Mouse (Mus musculus) left cerebral cortex, adult 18-20 months (tissue): Measurements from ENCODE around the gene Bex3. TPM values are rescaled to one million over a fixed set of nuclear protein-coding genes. Genes with fewer than 3 reads are reported as not detected.

Source experiments
- DNase-seq, 2 experiments: peaks; one replicate each; pipeline ENCODE4 v3.0.0; 2021 to 2022; ENCODE audit warnings: low spot score in 2 of 2, mixed read lengths in 1 of 2
- long read RNA-seq, 2 experiments: library from polyadenylated mRNA; stranded (forward); transcript quantifications; one replicate each; pipeline ENCODE4 v2.0.0; 2021
- total RNA-seq, 2 experiments: library from RNA; stranded (reverse); gene quantifications; 2 replicates each; pipeline ENCODE4 v1.2.3; 2021

Bex3 gene
- 100 to 1,000 TPM; 301 to 320 TPM for total RNA-seq
- long read RNA-seq, experiment 1, transcript Bex3-202 (3 exons, 826 nt) = minor isoform, 31 of 263 reads
- long read RNA-seq, experiment 1, transcript Bex3-201 (3 exons, 930 nt) = major isoform, 155 of 263 reads
- long read RNA-seq, experiment 1, transcript Bex3-204 (3 exons, 933 nt) = minor isoform, 6 of 263 reads
- long read RNA-seq, experiment 1, partial matches to known transcripts = 67 of 263 reads
- long read RNA-seq, experiment 1, other reads (novel, unspliced or antisense) = 1 of 263 reads
- long read RNA-seq, experiment 2, transcript Bex3-204 (3 exons, 933 nt) = minor isoform, 9 of 294 reads
- long read RNA-seq, experiment 2, transcript Bex3-202 (3 exons, 826 nt) = minor isoform, 18 of 294 reads
- long read RNA-seq, experiment 2, transcript Bex3-203 (2 exons, 766 nt) = minor isoform, 5 of 294 reads
- long read RNA-seq, experiment 2, transcript Bex3-201 (3 exons, 930 nt) = major isoform, 177 of 294 reads
- long read RNA-seq, experiment 2, partial matches to known transcripts = 1 of 294 reads
- long read RNA-seq, experiment 2, other reads (novel, unspliced or antisense) = 84 of 294 reads

GRCm38 (mm10) chrX:136269743-136270392, at the start of gene Bex3:
Bex3 (plus strand) TSS chrX:136270253.
- peak; percentile 10 to 51 for DNase-seq

DNA sequence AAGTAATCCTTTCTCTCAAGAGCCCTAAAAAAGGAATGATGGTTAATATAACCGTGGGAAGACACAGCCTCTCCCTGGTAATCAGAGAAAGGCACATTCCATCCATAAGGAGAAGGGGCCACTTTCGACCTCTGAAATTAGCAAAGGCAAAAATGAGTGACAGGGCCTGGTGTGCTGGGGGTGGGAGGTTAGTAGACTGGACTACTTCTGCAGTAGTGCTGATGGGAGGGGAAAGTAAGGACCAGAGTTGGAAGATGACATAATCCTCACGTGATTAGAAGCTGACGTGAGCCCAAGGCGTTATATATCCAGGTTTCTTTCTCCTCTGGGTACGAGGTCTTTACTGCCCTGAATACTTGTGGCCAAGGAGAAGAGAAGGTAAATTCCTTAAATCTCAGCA, 46.3 kb upstream of the Bex3 start:
- no peak for DNase-seq

DNA sequence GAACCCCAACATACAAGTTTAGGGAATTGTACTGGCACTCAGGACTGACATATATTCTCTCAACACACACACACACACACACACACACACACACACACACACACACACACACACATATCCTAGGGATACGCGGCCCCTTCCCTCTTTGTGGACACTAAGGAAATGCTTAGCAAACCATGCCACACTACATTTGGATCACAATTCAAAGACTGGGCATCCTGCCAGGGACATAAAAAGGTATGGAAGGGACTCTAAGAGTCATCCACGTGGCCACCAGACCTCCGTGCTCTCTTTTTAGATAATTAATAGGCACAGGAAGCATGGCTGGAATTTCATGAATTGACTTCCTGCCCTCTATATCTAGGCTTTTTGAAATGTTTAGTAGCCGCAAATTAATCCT, 42.3 kb upstream of the Bex3 start:
- no peak for DNase-seq

GRCm38 (mm10) chrX:136238118-136238517, 31.9 kb upstream of the Bex3 start:
- DNase-seq = peak; percentile 17 to 54

- no peak for DNase-seq
These were observed 26.9 kb upstream of the Bex3 start for GRCm38 (mm10) chrX:136243181-136243580.

- peak; percentile 56 to 67 for DNase-seq
These were observed 25.4 kb upstream of the Bex3 start, which contains the start of gene Tceal9 for GRCm38 (mm10) chrX:136244574-136245229. Tceal9 (plus strand) TSS chrX:136245079.

DNA sequence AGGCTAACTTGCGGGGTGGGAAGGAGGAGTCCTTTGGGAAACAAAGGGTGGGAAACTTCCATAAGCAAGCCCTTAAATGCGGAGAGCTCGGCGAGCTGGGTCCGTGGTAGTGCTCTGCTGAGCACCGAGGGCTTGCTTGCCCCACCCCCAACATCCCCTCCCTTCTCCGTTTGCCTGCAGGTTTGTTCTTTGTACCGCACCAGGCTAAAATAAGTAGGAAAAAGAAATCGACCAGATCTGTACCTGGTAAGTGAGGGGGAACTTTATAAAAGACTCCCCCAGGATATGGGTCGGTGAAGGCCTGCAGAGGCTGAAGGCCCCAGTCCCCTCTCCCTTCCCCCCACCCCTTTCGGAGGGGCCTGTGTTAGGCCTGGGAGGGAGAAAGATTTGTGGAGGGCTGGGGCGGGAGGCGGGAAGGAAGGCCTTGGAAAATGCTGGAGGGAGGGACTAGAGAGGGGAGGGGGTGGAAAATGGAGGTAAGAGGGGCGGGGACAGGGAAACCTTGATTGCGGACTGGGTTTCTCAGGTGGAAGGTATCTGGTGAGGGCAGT, 24.5 kb upstream of the Bex3 start:
- DNase-seq = peak in 1 of 2 experiments; percentile 3

DNA sequence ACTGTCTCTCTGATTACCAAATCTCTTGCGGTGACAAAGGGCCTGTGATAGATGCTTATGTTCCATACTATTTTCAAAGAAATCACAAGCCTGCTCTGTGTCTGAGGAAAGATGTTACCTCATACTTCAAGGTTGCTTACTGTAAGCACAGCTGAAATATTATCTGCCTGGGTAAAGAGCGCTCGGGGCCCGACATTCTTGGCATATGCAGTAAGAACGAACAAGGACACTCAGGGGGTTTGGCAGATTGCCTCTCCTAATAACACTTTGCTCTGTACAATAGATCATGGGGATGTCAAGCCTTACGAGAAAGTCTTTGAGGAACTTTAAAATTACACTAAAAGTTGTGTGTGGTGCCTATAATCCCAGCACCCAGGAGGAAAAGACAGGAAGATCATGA, 21.2 kb upstream of the Bex3 start:
- DNase-seq = no peak

DNA sequence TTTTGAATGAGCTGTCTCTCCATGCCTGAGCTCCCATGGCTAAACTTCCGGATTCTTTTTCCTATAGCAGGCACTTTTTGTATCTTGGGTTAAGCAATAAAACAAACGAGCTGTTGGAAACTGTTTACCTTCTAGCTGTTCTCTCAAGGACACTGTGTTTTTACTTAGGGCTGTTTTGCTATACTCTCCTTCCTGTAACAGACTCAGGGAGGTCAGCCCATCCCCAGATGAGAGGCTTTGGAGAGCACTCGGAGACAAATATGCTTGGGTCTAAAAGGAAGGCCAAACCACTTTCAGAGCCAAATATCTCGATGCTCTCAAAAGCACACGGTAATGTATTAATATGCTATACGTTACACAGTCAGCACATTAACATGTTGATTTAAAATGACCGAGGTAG, 20.4 kb upstream of the Bex3 start:
- DNase-seq = no peak

DNA sequence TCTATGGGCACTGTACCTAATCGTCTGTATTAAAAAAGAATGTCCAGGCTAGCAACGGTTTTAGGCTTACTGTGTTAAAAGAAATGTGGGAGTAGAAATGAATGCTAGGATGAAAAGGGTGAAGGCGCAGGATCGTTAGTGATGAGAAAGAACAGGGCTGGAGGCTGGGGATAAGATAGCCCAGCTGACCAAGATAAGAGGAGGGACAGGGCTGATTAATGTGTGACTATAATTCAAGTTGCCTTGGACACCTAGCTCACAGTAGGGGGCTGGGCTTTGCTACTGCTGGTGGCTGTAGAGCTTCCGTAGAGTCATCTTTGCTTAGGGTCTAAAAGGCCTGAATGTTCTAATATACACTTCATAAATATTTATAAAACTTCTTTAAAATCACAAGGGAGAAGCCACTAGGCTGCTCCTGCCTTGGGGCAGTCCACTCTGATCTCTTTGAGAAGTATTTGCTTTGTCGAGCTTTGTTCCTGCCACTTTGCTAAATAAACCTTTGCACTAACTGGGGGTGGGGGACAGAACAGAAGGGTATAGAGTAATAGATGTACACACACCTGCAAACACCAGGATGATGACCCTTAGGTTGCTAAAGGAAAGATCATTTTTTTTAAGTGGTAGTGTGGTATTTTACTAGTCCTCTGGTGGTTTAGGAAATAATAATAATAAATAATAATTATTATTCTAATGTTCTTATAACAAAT, 17.9 kb upstream of the Bex3 start:
- no peak for DNase-seq

DNA sequence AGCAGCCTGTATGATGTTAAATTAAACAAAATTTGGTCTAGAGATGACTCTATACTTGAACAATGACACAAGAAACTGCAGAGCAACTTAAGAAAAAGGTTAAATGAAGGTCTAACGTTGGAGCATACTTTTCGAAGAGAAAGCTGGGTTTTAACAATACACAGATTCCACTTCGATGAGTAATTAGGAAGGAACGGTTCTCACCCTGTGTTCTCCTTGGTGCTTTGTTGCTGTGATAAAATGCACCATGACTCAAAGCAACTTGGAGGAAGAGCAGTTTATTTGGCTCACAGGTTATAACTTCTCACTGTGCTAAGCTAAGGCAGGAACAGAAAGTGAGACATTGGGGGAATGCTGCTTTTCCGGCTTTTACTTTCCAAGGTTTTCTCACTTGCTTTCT, 2.3 kb upstream of the Bex3 start:
- DNase-seq = no peak

DNA sequence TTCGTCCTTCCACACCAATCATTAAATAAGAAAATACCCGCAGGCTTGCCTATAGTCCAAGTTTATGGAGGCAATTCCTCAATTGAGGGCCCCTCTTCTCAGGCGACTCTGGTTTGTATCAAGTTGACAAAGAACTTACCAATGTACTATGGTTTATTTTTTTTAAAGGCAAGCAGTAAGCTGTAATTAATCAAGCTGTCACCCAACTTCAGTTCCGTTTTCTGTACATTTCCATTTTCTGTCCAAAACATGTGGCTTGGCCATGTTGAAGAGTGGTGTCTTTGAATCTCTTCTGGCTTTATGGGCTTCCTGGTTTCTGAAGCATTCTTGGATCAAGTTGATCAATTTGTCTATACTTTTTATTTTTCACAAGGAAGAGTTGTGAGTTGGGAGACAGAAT, 1.9 kb upstream of the Bex3 start:
- DNase-seq = no peak

DNA sequence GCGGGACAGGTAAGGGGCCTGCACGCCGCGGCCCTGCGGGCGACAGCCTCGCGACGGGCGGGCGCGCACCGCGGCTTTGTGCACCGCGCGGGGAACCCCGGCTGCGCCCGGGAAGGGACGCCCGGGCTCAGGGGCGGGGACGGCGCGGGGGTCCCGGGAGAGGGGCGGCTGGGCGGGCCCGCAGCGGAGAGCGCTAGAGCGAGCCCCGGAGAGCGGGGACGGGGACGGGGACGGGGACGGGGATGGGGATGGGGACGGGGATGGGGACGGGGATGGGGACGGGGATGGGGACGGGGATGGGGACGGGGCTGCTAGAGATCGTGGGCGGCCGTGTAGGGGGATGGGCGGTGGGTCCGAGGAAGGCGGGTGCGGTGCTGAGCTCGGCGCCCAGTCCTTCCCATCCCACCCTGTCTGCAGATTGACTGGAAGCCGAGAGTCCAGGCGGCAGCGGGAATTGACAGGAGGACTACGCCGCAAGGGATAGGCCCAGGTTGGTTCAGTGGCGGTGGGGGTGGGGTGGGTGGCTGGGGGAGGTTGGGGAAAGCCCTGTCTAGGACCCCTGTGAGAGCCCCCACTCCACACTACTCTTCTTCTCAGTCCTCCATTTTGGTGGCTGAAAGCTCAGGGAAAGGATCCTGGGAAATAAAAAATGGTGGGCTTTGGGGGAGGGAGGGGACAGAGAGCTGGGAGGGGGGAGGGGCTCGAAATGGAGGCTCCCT, 499 bp downstream of the Bex3 start:
- peak in 1 of 2 experiments; percentile 13 for DNase-seq

GRCm38 (mm10) chrX:136274542-136274941, 4.5 kb downstream of the Bex3 start:
- no peak for DNase-seq

- no peak for DNase-seq
These were observed 5.3 kb downstream of the Bex3 start for GRCm38 (mm10) chrX:136275386-136275785.

- DNase-seq = no peak
These were observed 7.5 kb downstream of the Bex3 start for GRCm38 (mm10) chrX:136277577-136277976.

- DNase-seq = no peak
These were observed 8.3 kb downstream of the Bex3 start for GRCm38 (mm10) chrX:136278401-136278800.

DNA sequence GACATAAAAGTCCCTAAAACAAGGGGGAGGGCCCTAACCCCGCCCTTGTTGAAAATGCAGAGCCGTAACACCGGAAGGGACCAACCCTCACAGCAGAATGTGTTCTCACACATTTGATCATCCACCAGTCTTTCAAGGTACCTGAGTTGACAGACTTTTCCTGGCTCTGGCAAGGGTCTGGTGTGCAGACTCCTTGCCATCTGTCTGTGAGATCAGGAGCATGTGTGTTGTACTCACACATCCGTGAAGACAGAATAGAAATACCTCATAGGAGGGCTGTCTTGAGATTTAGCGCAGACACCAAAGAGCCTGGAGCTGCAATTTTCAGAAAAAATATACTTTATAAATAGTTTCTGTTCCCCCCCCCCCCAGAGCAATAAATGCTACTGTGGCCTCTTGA, 9.4 kb downstream of the Bex3 start:
- peak in 1 of 2 experiments; percentile 17 for DNase-seq

- DNase-seq = peak; percentile 46 to 56
These were observed 20.8 kb downstream of the Bex3 start for GRCm38 (mm10) chrX:136290817-136291281.

- DNase-seq = peak; percentile 8 to 41
These were observed 34.2 kb downstream of the Bex3 start for GRCm38 (mm10) chrX:136304295-136304694.
